Mouse (Mus musculus) CD4-positive, CD25-positive, alpha-beta regulatory T cell (primary cell): ENCODE results near the gene Cd34. TPM values are rescaled to one million over a fixed set of nuclear protein-coding genes. Genes with fewer than 3 reads are reported as not detected.

Experiments
- polyA plus RNA-seq: library from polyadenylated mRNA; unstranded; fragments of 100-300 nt; shearing (Covaris generic); gene quantifications from one replicate; pipeline ENCODE4 v1.2.1, GENCODE M21; 2017

The Cd34 gene
- 0.32 TPM for polyA plus RNA-seq

DNA sequence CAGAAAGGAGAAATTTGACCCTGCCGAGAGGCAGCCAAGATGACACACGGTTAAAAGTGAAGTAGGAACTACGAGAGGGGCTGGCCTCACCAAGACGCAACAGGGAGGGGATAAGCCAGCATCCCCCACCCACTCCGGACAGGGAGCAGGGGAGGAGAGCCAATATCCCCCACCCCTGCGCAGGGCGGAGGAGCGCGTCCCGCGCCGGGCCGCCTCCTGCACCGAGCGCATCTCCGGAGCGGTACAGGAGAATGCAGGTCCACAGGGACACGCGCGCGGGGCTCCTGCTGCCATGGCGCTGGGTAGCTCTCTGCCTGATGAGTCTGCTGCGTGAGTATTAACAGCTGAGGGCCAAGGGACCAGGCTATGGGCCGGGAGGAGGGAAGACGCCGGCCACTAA, at the start of gene Cd34:
Cd34 (plus strand) TSS at position 105 of the 400 bp plus-strand sequence.

Other genes with a start within 250 kb of the Cd34 start
- 4.4 TPM for gene Cd46, start 153.4 kb downstream of the Cd34 start, polyA plus RNA-seq
- 186 TPM for gene Cr1l, start 192.8 kb downstream of the Cd34 start, polyA plus RNA-seq
- 2.1 TPM for gene Cr2, start 237.9 kb downstream of the Cd34 start, polyA plus RNA-seq